Mouse (Mus musculus): ENCODE data around the gene Stx4a. TPM values are rescaled to one million over a fixed set of nuclear protein-coding genes. Genes with fewer than 3 reads are reported as not detected.

Stx4a gene
- polyA plus RNA-seq, 1 experiment from 2014 or later, result 22.2 TPM

DNA sequence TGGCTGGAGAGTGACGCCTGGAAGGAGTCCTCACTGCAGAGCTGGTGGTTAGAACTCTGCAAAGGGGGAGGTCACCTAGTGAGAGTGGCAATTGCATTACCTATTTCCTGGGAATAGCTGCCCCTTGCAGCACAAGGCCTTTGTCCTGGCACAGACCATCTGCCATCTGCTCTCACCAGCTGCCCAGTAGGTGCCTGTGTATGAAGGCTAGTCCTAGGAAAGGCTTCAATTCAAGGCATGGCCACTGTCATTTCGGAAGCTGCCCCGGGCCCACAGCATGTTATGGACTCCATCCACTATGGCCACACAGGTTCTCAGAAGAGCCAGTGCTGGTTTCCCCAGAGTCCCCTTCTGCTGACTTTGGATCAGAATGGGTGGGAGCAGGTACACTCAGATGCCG, 25.5 kb upstream of the Stx4a start:
- WGBS, result 90% methylated on average over 4 of the region's 4 CpGs
- H3K36me3 ChIP-seq (ENCODE audit: control insufficient read depth, insufficient read depth), result peaks cover 32% of the 10 kb centered on the region

DNA sequence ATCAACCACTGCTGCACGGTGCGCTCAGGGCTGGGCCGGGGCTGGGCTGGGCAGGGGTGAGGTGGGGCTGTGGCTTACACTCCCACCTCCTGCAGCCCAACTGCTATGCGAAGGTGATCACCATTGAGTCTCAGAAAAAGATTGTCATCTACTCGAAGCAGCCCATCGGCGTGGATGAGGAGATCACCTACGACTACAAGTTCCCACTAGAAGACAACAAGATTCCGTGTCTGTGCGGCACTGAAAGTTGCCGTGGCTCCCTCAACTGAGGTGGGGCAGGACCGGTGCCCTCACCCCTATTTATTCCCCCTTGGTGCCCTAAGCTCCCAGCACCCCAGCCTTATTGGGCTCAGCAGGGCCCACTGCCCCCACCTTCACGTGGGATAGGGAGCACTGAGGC, 24.9 kb upstream of the Stx4a start:
- H3K36me3 ChIP-seq (ENCODE audit: control insufficient read depth, insufficient read depth), result peaks cover 30% of the 10 kb centered on the region
- no peaks in the 10 kb centered on the region for H3K9me3 ChIP-seq (ENCODE audit: control insufficient read depth, low read length)
- H3K4me3 ChIP-seq (replicated peaks; ENCODE audit: low read length), result no peak overlapping the region
- H3K4me1 ChIP-seq (replicated peaks; ENCODE audit: control insufficient read depth, insufficient read depth, low read length), result peaks cover 9% of the 10 kb centered on the region
- H3K27me3 ChIP-seq (replicated peaks; ENCODE audit: control insufficient read depth, insufficient read depth, low read length), result no peaks in the 10 kb centered on the region
- H3K4me2 ChIP-seq (ENCODE audit: low read length), result no peak overlapping the region
- WGBS, result 91% methylated on average over 13 of the region's 13 CpGs
- H3K27ac ChIP-seq (ENCODE audit: low read length), result no peak overlapping the region
- no peak overlapping the region for H3K9ac ChIP-seq (replicated peaks; ENCODE audit: low read depth, low read length)
- ATAC-seq, result no peak

More for the DNA sequence above, 25.5 kb upstream of the Stx4a start:
- Histone ChIP-seq H3K27ac (ENCODE audit: low read length) (no peak overlapping the region), H3K4me3 (replicated peaks; ENCODE audit: low read length) (no peak overlapping the region), H3K9ac (replicated peaks; ENCODE audit: low read depth, low read length) (no peak overlapping the region), H3K4me2 (ENCODE audit: low read length) (no peak overlapping the region), H3K9me3 (ENCODE audit: control insufficient read depth, low read length) (no peaks in the 10 kb centered on the region), H3K27me3 (replicated peaks; ENCODE audit: control insufficient read depth, insufficient read depth, low read length) (no peaks in the 10 kb centered on the region), H3K4me1 (replicated peaks; ENCODE audit: control insufficient read depth, insufficient read depth, low read length) (peaks cover 9% of the 10 kb centered on the region)
- ATAC-seq, result no peak

DNA sequence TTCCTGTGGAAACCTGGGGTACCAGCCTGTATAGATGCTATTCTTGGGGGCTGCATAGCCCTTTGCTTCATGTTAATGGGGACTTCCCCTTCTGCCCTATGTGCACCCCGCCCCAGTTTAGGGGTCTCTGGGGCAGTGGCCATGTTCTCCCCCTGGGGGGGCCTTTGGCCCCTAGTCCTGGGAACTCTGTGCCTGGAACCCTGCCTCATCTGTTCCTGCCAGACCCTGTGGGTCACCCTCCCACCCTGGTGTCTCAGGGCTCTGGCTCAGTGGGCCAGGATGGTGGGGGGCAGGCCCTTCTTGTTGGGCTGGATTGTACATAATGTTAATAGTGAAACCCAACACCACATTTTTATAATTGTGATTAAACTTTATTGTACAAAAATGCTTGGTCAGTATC, 24.4 kb upstream of the Stx4a start:
- no peak for ATAC-seq
- H3K27ac ChIP-seq (ENCODE audit: low read length), result no peak overlapping the region
- peaks cover 29% of the 10 kb centered on the region for H3K36me3 ChIP-seq (ENCODE audit: control insufficient read depth, insufficient read depth)
- H3K4me2 ChIP-seq (ENCODE audit: low read length), result no peak overlapping the region
- no peaks in the 10 kb centered on the region for H3K27me3 ChIP-seq (replicated peaks; ENCODE audit: control insufficient read depth, insufficient read depth, low read length)
- no peaks in the 10 kb centered on the region for H3K9me3 ChIP-seq (ENCODE audit: control insufficient read depth, low read length)
- WGBS, result 100% methylated on average over 1 of the region's 1 CpGs
- no peak overlapping the region for H3K9ac ChIP-seq (replicated peaks; ENCODE audit: low read depth, low read length)
- peaks cover 9% of the 10 kb centered on the region for H3K4me1 ChIP-seq (replicated peaks; ENCODE audit: control insufficient read depth, insufficient read depth, low read length)
- no peak overlapping the region for H3K4me3 ChIP-seq (replicated peaks; ENCODE audit: low read length)

DNA sequence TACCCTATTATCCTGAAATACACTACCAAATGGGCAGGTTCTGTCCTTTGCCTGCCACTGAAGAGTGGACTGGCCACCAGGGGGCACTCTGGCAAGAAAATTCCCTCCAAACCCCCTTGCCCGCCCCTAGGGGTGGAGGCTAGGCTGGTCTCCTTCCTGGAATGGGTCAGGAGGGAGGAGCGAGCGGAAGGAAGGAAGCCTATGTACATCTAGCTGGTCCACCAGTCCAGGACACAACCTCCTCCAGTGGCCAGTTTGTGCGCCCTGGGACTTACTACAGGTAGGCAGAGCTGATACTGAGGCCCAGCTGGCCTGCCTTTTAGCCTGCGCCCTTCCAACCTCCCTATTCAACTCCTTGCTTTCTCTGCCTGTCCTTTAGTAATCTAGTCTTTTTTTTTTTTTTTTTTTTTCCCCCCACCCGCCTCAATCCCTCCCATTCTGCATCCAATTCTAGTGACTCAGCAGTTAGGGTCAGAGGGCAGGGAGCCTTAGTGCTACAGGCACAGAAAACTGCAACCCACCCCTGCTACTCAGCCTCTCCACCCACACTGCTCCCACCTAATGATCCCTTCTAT, 23.6 kb upstream of the Stx4a start, which contains the start of gene Hsd3b7:
Gene Hsd3b7, plus strand, starts transcription at position 170 of the 575 bp plus-strand sequence.
- peaks cover 23% of the 10 kb centered on the region for H3K36me3 ChIP-seq (ENCODE audit: control insufficient read depth, insufficient read depth)

DNA sequence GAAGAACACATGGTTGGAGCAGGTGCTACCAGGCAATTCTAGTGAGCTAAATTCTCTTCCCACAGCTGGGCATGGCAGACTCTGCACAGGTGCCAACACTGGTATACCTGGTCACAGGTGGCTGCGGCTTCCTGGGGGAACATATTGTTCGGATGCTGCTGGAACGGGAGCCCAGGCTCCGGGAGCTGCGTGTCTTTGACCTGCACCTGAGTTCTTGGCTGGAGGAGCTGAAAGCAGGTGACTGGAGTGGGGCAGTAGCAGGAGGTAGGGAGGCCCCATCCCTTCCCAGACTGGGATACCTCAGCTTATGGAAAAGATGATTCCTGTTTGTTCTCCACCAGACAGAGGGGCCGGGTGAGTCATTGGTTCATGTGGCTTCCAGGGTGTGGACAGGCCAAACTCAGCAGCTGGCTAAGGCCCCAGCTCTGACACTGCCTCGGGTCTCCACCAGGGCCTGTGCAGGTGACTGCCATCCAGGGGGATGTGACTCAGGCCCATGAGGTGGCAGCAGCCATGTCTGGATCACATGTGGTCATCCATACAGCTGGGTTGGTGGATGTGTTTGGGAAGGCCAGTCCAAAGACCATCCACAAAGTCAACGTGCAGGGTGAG, 23.0 kb upstream of the Stx4a start:
- ATAC-seq, result no peak
- 91% methylated on average over 8 of the region's 8 CpGs for WGBS
- Histone ChIP-seq H3K9me3 (ENCODE audit: control insufficient read depth, low read length) (no peaks in the 10 kb centered on the region), H3K4me3 (replicated peaks; ENCODE audit: low read length) (no peak overlapping the region), H3K36me3 (ENCODE audit: control insufficient read depth, insufficient read depth) (peaks cover 18% of the 10 kb centered on the region), H3K4me1 (replicated peaks; ENCODE audit: control insufficient read depth, insufficient read depth, low read length) (peaks cover 9% of the 10 kb centered on the region), H3K9ac (replicated peaks; ENCODE audit: low read depth, low read length) (no peak overlapping the region), H3K4me2 (ENCODE audit: low read length) (no peak overlapping the region), H3K27me3 (replicated peaks; ENCODE audit: control insufficient read depth, insufficient read depth, low read length) (no peaks in the 10 kb centered on the region), H3K27ac (ENCODE audit: low read length) (no peak overlapping the region)

More for the DNA sequence above, 23.6 kb upstream of the Stx4a start, which contains the start of gene Hsd3b7:
- no peaks in the 10 kb centered on the region for H3K27me3 ChIP-seq (replicated peaks; ENCODE audit: control insufficient read depth, insufficient read depth, low read length)
- H3K9ac ChIP-seq (replicated peaks; ENCODE audit: low read depth, low read length), result no peak within 1 kb of the TSS; the same call in 1 of the 2 replicates
- H3K4me1 ChIP-seq (replicated peaks; ENCODE audit: control insufficient read depth, insufficient read depth, low read length), result peaks cover 9% of the 10 kb centered on the region
- no peak within 1 kb of the TSS for H3K27ac ChIP-seq (ENCODE audit: low read length)
- ATAC-seq, result peak; percentile 82
- 42% methylated on average over 4 of the region's 6 CpGs for WGBS
- peak within 1 kb of the TSS; percentile 18; the same call in 1 of the 2 replicates for H3K4me2 ChIP-seq (ENCODE audit: low read length)
- H3K4me3 ChIP-seq (replicated peaks; ENCODE audit: low read length), result 0 out of 2 replicates have a peak within 1 kb of the TSS, but pooled peaks have one; percentile 5
- no peaks in the 10 kb centered on the region for H3K9me3 ChIP-seq (ENCODE audit: control insufficient read depth, low read length)

DNA sequence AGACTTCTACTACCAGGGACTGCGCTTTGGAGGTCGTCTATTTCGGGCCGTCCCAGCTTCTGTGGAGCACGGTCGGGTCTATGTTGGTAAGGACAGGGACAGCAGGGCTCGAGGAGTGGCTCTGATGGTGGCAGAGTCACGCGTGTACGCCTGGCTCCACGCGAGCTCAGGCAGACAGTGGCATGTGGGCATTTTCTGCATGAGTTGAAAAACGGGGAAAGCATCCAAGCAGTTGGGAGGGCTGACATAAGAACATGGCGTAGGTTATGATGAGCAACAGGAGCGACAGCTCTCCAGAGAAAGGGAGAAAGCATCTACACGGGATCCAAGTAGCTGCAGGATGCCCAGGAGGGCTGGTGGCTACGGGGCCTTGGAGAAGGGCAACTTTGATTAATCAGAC, 21.8 kb upstream of the Stx4a start:
- 93% methylated on average over 17 of the region's 17 CpGs for WGBS
- no peak for ATAC-seq
- Histone ChIP-seq H3K27me3 (replicated peaks; ENCODE audit: control insufficient read depth, insufficient read depth, low read length) (no peaks in the 10 kb centered on the region), H3K27ac (ENCODE audit: low read length) (no peak overlapping the region), H3K4me2 (ENCODE audit: low read length) (no peak overlapping the region), H3K4me1 (replicated peaks; ENCODE audit: control insufficient read depth, insufficient read depth, low read length) (peaks cover 9% of the 10 kb centered on the region), H3K9ac (replicated peaks; ENCODE audit: low read depth, low read length) (no peak overlapping the region), H3K9me3 (ENCODE audit: control insufficient read depth, low read length) (no peaks in the 10 kb centered on the region), H3K36me3 (ENCODE audit: control insufficient read depth, insufficient read depth) (peaks cover 10% of the 10 kb centered on the region), H3K4me3 (replicated peaks; ENCODE audit: low read length) (no peak overlapping the region)

DNA sequence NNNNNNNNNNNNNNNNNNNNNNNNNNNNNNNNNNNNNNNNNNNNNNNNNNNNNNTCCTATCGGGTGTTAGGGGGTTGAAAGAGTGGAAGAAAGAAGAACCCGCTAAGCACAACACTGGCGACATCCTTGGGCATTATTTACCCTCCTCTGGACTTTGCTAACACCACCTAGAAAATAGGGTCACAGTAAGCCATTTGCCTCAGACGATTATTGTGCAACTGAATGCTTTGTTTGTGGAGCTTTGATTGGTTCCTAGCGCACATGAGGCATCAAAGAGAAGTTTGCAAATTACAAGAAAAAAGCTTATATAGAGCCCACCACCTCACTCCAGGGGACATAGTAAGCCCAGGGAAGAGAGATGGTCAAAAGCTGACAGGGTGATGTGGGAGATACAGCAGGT, 15.3 kb upstream of the Stx4a start:
- no peaks in the 10 kb centered on the region for H3K9me3 ChIP-seq (ENCODE audit: control insufficient read depth, low read length)
- H3K4me2 ChIP-seq (ENCODE audit: low read length), result no peak overlapping the region
- H3K27me3 ChIP-seq (replicated peaks; ENCODE audit: control insufficient read depth, insufficient read depth, low read length), result no peaks in the 10 kb centered on the region
- no peak overlapping the region for H3K4me3 ChIP-seq (replicated peaks; ENCODE audit: low read length)
- no peak for ATAC-seq
- no peak overlapping the region for H3K27ac ChIP-seq (ENCODE audit: low read length)
- H3K4me1 ChIP-seq (replicated peaks; ENCODE audit: control insufficient read depth, insufficient read depth, low read length), result peaks cover 1% of the 10 kb centered on the region
- 51% methylated on average over 5 of the region's 5 CpGs for WGBS
- no peak overlapping the region for H3K9ac ChIP-seq (replicated peaks; ENCODE audit: low read depth, low read length)
- H3K36me3 ChIP-seq (ENCODE audit: control insufficient read depth, insufficient read depth), result peaks cover 14% of the 10 kb centered on the region

DNA sequence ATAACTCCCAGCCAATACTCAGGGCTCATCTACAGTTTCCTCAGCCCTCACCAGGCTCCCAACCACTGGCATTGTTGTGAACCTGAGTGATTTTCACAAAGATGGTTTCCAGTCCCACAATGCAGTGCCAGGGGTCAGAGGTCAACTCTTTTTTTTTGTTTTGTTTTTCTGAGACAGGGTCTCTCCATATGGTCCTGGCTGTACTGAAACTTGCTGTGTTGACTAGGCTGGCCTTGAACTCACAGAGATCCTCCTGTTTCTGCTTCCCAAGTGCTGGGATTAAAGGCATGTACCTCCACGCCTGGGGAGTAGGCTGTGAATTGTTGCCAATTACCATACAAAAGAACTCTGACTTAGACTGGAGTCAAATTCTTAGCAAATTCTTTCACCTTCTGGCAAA, 14.2 kb upstream of the Stx4a start:
- no peaks in the 10 kb centered on the region for H3K27me3 ChIP-seq (replicated peaks; ENCODE audit: control insufficient read depth, insufficient read depth, low read length)
- H3K9ac ChIP-seq (replicated peaks; ENCODE audit: low read depth, low read length), result no peak overlapping the region
- peaks cover 14% of the 10 kb centered on the region for H3K36me3 ChIP-seq (ENCODE audit: control insufficient read depth, insufficient read depth)
- no peak for ATAC-seq
- no peaks in the 10 kb centered on the region for H3K9me3 ChIP-seq (ENCODE audit: control insufficient read depth, low read length)
- H3K27ac ChIP-seq (ENCODE audit: low read length), result no peak overlapping the region
- H3K4me2 ChIP-seq (ENCODE audit: low read length), result no peak overlapping the region
- peaks cover 12% of the 10 kb centered on the region for H3K4me1 ChIP-seq (replicated peaks; ENCODE audit: control insufficient read depth, insufficient read depth, low read length)
- no peak overlapping the region for H3K4me3 ChIP-seq (replicated peaks; ENCODE audit: low read length)
- 94% methylated on average over 1 of the region's 1 CpGs for WGBS

DNA sequence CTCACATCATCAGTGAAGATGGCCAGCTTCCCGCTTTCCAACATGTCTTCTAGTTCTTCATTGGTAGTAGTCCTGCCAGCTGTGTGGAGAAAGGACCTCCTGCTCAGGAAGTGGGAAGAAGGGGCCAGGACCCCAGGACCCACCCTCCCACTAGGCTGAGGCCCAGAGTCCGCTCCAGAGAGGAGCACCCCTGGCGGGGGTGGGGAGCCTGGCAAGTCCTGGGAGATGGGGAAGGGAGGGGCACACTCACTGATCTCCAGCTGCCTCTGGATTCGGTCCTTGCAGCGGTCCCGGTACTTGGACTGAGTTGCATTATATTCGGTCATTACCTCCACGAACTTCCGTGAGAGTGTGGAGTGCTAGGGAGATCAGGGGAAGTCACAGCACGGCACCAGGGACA, 13.4 kb upstream of the Stx4a start:
- ATAC-seq, result no peak
- Histone ChIP-seq H3K4me1 (replicated peaks; ENCODE audit: control insufficient read depth, insufficient read depth, low read length) (peaks cover 17% of the 10 kb centered on the region), H3K4me3 (replicated peaks; ENCODE audit: low read length) (no peak overlapping the region), H3K4me2 (ENCODE audit: low read length) (no peak overlapping the region), H3K27ac (ENCODE audit: low read length) (no peak overlapping the region), H3K27me3 (replicated peaks; ENCODE audit: control insufficient read depth, insufficient read depth, low read length) (no peaks in the 10 kb centered on the region), H3K9me3 (ENCODE audit: control insufficient read depth, low read length) (no peaks in the 10 kb centered on the region), H3K9ac (replicated peaks; ENCODE audit: low read depth, low read length) (no peak overlapping the region), H3K36me3 (ENCODE audit: control insufficient read depth, insufficient read depth) (peaks cover 12% of the 10 kb centered on the region)
- 80% methylated on average over 10 of the region's 10 CpGs for WGBS

Measured in forebrain, embryonic 16.5 days (tissue).